Mouse (Mus musculus): ENCODE measurements around the gene Prdm5.

DNA sequence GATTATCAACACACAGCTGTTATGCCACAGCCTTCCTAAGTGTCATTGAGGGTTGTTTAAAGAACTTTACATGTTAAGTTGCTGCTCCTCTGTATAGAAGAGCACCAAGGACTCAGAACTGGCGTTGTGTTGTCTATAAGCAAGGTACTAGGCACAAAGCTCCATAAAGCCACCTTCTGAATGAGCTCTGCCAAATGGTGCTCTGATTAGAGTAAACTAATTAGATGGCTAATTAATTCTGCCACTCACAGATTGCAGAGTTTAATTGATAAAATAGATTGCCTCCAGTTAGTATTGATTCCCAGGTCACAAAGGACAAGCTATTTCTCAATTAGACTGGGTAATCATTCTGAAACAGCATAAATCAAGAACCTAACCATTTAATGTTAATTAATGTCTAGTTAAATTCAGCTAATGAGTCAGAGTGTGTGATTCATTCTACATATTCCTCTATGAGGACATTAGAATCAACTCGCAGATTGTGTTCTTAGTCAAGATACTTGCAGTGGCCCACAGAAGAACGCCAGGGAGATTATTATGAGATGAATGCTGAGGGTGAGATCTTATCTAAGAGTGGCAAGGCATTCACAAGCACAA, 147.0 kb downstream of the Prdm5 start:
- no peak for TF ChIP-seq GATA1 (IDR thresholded peaks at IDR 0.05; ENCODE audit: low read length)
- TF ChIP-seq TAL1 (IDR thresholded peaks at IDR 0.05; ENCODE audit: low read length): no peak

All from erythroblast, embryonic 14.5 days (primary cell).